Mouse (Mus musculus): ENCODE data around the gene Cwc25.

DNA sequence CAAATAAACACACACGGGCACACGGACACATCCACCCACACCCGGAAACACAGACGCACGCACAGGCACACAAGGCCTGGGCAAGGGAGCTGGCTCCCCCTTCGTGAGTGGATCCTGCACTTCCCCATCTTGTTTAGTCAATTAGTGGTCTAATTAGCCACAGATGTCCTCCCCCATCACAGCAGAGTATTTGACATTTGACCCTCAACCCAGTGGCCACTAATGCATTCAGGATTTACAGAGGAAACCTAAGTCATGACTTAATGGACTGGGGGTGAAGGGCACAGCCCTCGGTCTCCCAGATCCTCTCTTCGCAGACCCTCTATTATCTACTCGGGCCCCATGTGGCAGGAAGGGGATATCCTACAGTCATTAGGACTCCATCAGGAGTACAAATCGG is 32.7 kb downstream of the Cwc25 start:
- TF ChIP-seq POLR2A (IDR thresholded peaks at IDR 0.05; ENCODE audit: low read depth, low read length) (no peak), CTCF (IDR thresholded peaks at IDR 0.05; ENCODE audit: extremely low read depth, insufficient read length, insufficient replicate concordance, low read depth, low read length) (no peak)
